Mouse (Mus musculus) bone marrow, adult 2 months (tissue): ENCODE results near the gene Wdr38. TPM values are rescaled to one million over a fixed set of nuclear protein-coding genes. Genes with fewer than 3 reads are reported as not detected.

Experiments used
- H3K27ac ChIP-seq: fragments of 200-500 bp; 2 replicates; pipeline ENCODE4 v1.5.1; 2012; ENCODE audit warnings: low read depth, mild to moderate bottlenecking, control low read depth, inconsistent platforms, low read length; ENCODE audit not compliant: control insufficient read depth, poor library complexity, insufficient read depth
- H3K4me1 ChIP-seq: fragments of 200-500 bp; 2 replicates; pipeline ENCODE4 v1.6.1; 2011; ENCODE audit warnings: low read length; ENCODE audit not compliant: control insufficient read depth, insufficient read depth
- H3K4me3 ChIP-seq: fragments of 200-500 bp; replicated peaks from 2 replicates; pipeline ENCODE3; 2011; ENCODE audit warnings: mild to moderate bottlenecking, low read depth, low read length, control low read depth; ENCODE audit not compliant: control insufficient read depth
- CTCF ChIP-seq: fragments of 200-500 bp; IDR thresholded peaks from 2 replicates; pipeline ENCODE4 v1.5.1; 2011; ENCODE audit warnings: low read length, control low read depth; ENCODE audit not compliant: control insufficient read depth, insufficient read depth
- POLR2A ChIP-seq: fragments of 200-500 bp; IDR thresholded peaks from 2 replicates; pipeline ENCODE4 v1.6.1; 2011; ENCODE audit warnings: low read depth, mild to moderate bottlenecking, control low read depth, low read length, borderline replicate concordance; ENCODE audit not compliant: control insufficient read depth
- WGBS: fragments of 180-500 bp; shearing (Covaris S2); methylation state at CpG from one replicate; pipeline ENCODE4 v1.1.7; 2018; 5-methylcytosine and 5-hydroxymethylcytosine counted together
- polyA plus RNA-seq: library from polyadenylated mRNA; stranded (reverse); fragments of >200 nt; gene quantifications from 2 replicates; pipeline ENCODE4 v1.2.4, GENCODE M21; 2011; ENCODE audit warnings: low replicate concordance; ENCODE audit not compliant: missing spikeins, insufficient read depth, insufficient read length

Gene Wdr38
- polyA plus RNA-seq, 1 experiment: 2.0 TPM

DNA sequence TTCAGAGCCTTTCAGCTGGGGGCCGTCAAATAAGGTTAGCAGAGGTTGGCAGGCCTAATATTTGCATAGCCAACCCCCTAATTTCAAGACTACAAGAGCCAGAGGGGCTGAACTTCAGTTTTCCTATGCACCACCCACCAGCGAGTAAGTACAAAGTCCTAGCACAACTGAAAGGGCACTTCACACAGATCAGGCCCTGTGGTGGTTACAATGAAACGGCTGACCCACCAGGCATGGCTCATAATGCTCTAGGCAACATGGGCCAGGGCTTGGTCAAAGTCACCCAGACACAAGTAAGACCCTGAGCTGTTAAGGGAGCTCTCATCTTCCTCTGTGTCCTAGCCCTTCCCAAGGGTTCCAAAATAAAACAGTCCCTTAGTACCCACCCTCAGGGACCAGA lies 4.6 kb downstream of the Wdr38 start:
- Histone ChIP-seq H3K27ac (no peak overlapping the region), H3K4me3 (no peak overlapping the region), H3K4me1 (peaks cover 1% of the 10 kb centered on the region; the same call in 1 of the 2 replicates)
- TF ChIP-seq CTCF: no peak
- no peak for TF ChIP-seq POLR2A
- 86% methylated on average over 3 of the region's 3 CpGs for WGBS

DNA sequence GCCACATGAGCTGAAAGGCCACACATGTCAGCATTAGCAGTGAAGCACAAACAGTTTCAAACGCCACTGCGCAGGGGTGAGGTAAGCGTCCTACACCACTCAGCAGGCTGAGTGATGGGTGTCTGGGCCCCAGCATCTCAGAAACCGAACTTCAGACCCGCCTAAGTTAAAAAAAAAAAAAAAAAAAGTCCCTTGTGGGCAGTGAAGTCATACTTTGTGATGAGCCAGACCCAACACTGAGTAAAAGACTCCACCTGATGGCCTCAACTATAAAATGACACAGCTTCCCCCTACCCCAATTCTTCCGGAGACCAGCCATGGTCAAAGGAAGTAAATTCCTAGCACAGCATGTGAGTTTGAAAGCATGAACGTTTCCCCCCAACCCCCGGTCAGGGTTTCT lies 5.8 kb downstream of the Wdr38 start:
- Histone ChIP-seq H3K4me1 (peaks cover 1% of the 10 kb centered on the region; the same call in 1 of the 2 replicates), H3K4me3 (no peak overlapping the region), H3K27ac (no peak overlapping the region)
- TF ChIP-seq POLR2A: no peak
- no peak for TF ChIP-seq CTCF
- 43% methylated on average over 8 of the region's 8 CpGs for WGBS

DNA sequence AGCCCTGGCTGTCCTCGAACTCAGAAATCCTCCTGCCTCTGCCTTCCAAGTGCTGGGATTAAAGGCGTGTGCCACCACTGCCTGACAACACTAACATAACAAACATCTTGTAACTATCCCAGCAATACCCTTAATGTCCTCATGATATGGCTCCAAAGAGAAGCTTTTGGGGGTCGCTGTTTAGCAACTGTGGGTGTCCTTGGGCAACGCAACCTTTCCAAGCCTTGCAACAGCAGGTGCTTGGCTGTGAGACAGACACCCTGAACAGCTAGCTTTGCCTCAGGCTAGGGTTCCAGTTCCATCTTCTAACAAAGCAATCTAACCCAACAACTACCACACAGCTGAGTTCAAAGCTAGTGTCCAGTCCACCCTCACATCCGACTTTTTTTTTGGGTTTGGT lies 6.2 kb downstream of the Wdr38 start:
- TF ChIP-seq POLR2A (no peak), CTCF (no peak)
- Histone ChIP-seq H3K4me3 (peak overlapping the region; percentile 19), H3K27ac (no peak overlapping the region), H3K4me1 (peaks cover 2% of the 10 kb centered on the region)
- 42% methylated on average over 5 of the region's 5 CpGs for WGBS

DNA sequence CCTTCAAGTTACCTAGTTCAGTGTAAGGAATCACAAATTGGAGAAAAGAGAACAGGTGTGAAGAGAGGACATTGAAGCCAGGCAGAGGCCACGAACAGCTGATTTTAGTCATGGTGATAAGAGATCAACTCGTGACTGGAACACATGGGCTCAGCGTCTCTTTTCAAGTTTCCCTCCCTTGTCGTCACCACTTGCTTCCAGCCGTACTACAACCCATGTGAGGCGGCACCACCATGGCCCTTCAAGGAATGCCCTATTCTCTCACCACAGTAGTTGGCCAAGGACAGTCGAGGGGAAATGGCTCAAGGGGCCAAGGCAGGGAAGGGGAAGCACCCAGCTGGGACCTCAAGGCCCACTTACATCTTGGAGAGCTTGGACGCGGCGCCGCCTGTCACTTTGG lies 7.1 kb downstream of the Wdr38 start:
- WGBS: under 1% methylated on average over 11 of the region's 11 CpGs
- peak overlapping the region; percentile 16; the same call in 1 of the 2 replicates for H3K27ac ChIP-seq
- TF ChIP-seq CTCF (no peak), POLR2A (no peak)

DNA sequence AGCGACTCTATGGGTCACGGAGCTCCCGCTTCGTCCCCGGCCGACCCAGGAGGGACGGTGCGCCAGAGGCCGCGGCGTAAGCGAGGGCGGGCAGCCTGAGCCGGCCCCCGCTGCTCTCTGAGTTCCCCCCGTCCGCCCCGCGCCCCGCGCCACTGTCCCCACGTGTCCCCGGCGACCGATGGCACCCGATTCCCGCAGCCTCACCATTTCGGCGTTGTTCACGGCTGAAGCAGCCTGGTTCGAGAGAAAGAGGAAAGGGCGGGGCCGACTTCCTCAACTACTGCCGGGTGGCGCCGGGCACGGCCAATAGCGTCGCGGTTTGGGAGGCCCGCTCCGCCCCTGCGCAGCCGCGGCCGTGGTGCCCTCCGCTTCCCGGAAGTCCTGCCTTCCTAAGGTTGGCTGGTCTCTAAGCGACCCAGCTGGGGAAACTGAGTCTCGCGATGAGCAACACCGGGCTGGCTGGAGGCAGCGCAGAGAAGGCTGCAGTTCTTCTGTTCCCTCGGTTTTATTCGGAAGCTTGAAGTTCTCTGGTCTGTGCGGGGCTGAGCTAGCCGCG lies 7.7 kb downstream of the Wdr38 start, which contains the start of gene Arpc5l:
TSS of gene Arpc5l (plus strand) at position 469 of the 556 bp plus-strand sequence.
- peaks cover 5% of the 10 kb centered on the region for H3K4me1 ChIP-seq
- H3K27ac ChIP-seq: peak within 1 kb of the TSS; percentile 25
- WGBS: under 1% methylated on average over 58 of the region's 58 CpGs
- TF ChIP-seq CTCF (peak; percentile 3; the same call in 1 of the 2 replicates), POLR2A (peak; percentile 58; the same call in 1 of the 2 replicates)
- peak within 1 kb of the TSS; percentile 89 for H3K4me3 ChIP-seq

More for the DNA sequence above, 7.1 kb downstream of the Wdr38 start:
- Histone ChIP-seq H3K4me1 (peaks cover 3% of the 10 kb centered on the region), H3K4me3 (peak overlapping the region; percentile 89)

DNA sequence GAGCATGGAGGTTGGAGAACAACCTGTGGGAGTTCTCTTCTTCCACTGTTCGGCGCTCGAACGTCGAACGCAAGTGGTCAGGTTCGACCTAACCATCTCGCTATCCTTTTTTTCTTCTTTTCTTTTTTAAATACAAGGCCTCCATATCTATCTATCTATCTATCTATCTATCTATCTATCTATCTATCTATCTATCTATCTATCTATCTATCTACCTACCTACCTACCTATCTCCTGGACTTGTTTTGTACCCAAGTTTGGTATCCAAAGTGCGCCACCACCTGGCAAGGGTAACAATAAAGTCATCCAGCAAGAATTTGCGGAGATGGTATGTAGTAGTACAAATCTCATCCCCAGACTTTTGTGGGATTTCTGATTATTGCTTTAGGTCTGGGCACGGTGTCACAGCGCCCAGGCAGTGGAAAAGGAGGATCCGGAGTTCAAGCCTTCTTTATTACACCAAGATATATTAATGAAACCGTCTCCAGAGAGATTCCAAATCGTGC lies 8.4 kb downstream of the Wdr38 start, which contains the start of gene Rpl35:
TSS of gene Rpl35 (minus strand) at position 51 of the 506 bp plus-strand sequence.
- no peak for TF ChIP-seq CTCF
- no peak for TF ChIP-seq POLR2A
- peak within 1 kb of the TSS; percentile 25 for H3K27ac ChIP-seq
- peaks cover 5% of the 10 kb centered on the region for H3K4me1 ChIP-seq
- 9% methylated on average over 15 of the region's 15 CpGs for WGBS
- peak within 1 kb of the TSS; percentile 89 for H3K4me3 ChIP-seq

DNA sequence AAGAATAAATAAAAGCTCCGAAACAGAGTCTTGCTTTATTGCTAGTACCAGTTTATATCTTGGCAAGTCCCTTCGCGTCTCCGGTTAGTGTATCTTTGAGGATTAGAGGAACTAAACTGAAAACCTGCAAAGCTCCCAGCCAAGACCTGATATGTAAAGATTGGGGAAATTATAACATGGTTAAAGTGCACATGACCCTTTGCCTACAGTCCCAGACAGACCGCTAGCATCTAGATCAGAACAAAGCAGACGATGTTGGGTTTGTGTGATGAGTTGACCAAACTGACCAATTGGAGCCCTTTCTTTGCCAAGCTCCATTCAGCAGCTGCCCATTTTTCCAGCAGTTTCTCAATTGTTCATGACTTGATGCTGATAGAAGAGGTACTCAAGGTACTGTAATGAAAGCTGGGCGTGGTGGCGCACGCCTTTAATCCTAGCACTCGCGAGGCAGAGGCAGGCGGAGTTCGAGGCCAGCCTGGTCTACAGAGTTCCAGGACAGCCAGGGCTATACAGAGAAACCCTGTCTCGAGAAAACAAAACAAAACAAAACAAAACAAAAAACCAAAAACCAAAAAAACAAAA lies 9.0 kb downstream of the Wdr38 start:
- peaks cover 5% of the 10 kb centered on the region for H3K4me1 ChIP-seq
- WGBS: 84% methylated on average over 14 of the region's 14 CpGs
- TF ChIP-seq POLR2A (no peak), CTCF (no peak)
- no peak overlapping the region for H3K4me3 ChIP-seq
- no peak overlapping the region for H3K27ac ChIP-seq

DNA sequence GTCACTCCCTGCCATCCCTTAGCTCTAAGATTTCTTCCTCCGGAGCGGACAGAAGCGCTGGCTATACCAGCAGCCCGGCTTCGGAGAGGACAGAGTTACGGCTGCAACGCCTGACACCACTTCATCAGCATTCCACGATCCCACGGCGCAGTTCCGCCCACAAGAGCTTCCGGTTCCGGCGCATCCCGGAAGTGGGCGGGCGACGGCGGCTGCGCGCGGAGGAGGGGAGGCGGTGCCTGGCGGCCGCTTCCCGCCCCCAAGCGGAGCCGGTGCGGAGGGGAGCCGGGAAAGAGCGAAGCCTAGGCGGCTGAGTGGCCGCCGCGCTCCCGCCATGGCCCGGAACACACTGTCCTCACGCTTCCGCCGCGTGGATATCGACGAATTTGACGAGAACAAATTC lies 10.6 kb downstream of the Wdr38 start:
- TF ChIP-seq CTCF (no peak), POLR2A (peak; percentile 76; the same call in 1 of the 2 replicates)
- peak overlapping the region; percentile 96 for H3K27ac ChIP-seq
- under 1% methylated on average over 44 of the region's 44 CpGs for WGBS
- peak overlapping the region; percentile 88 for H3K4me3 ChIP-seq
- peaks cover 6% of the 10 kb centered on the region for H3K4me1 ChIP-seq

DNA sequence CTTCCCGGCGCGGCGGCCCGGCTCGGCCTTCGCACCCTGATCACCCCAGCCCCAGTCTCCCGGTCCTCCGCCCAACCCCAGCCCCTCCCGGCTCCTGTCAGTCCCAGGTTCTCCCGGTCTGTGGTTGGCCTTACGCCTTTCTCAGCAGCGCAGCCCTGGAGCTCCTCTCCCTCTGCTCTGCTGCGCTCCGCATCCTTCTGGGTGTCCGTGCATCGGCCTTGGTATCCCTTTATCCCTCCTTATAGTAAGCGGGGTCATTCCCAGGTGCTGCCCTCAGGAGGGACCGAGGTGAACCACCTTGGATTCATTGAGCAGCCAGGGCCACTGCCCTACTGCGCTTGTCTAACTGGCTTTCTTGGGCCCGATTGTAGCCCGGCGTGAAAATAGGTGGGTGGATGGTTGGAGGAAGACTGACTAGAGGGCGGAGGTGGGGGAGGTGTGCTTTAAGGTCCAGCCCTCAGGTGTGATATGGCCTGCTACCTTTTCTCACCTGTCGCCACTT lies 11.1 kb downstream of the Wdr38 start:
- WGBS: under 1% methylated on average over 25 of the region's 25 CpGs
- peaks cover 6% of the 10 kb centered on the region for H3K4me1 ChIP-seq

More for the DNA sequence above, 11.1 kb downstream of the Wdr38 start:
- Histone ChIP-seq H3K4me3 (peak overlapping the region; percentile 88), H3K27ac (peak overlapping the region; percentile 96)
- TF ChIP-seq CTCF: no peak
- no peak for TF ChIP-seq POLR2A
